Mouse (Mus musculus): ENCODE measurements around the gene 4930451I11Rik.

The 4930451I11Rik gene

DNA sequence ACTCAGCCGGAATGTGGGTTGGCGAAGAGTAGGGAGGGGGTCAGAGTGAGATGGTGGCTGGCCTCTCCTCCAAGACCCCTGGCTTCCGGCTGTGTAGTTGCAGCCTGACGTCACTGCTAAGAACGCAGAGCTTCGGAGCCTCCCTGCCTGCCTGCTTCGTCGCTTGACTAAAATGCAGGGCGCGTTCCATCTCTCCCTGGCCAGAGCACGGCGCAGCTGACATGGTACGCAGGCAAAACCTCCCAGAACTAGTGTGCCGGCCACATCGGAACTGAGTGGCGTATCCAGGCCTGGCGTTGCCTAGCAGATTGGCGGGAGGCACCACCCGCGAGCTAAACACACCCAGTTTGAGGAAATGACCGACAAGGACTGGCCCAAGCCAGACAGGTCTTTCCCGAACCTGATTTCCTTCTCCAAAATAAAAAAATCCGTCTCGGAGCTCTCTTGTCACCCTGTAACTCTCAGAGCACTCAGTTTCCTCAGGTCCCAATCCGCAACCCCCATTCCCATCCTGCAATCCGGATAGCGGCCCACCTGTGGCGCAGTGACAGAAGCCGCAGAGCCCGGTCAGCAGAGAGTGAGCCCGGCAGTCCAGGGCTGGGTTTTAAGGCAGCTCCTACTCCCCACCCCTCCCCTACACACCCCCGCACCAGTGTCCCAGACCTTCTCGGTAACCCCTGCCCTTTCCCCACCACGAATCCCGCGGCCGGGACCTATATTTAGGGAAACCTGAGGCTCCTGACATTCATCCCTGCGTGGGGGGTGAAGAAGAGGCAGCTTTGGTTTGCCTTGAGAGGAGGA lies 31.8 kb downstream of the 4930451I11Rik start:
- DNase-seq (ENCODE audit: low read depth): no peak

DNA sequence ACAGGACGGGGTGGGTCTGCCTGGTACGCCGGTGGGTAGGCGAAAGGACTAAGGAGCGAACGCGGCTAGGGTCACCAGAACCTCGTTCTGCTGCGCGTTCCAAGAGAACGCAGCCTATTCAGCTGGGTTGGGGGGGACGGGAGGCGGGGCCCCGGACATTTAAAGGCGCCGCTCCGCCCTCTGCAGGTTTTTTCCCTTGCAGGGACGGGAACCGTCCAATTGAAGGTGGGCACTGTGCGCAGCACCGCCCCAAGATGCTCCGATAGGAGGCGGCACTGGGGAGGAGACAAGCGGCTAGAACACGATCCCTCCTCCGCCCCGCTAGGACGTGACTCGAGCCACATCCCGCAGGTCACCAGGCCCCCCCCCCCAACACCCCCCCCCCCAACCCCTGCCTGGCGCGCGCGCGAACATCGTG lies 32.4 kb downstream of the 4930451I11Rik start:
- DNase-seq (ENCODE audit: low read depth): peak; percentile 99

DNA sequence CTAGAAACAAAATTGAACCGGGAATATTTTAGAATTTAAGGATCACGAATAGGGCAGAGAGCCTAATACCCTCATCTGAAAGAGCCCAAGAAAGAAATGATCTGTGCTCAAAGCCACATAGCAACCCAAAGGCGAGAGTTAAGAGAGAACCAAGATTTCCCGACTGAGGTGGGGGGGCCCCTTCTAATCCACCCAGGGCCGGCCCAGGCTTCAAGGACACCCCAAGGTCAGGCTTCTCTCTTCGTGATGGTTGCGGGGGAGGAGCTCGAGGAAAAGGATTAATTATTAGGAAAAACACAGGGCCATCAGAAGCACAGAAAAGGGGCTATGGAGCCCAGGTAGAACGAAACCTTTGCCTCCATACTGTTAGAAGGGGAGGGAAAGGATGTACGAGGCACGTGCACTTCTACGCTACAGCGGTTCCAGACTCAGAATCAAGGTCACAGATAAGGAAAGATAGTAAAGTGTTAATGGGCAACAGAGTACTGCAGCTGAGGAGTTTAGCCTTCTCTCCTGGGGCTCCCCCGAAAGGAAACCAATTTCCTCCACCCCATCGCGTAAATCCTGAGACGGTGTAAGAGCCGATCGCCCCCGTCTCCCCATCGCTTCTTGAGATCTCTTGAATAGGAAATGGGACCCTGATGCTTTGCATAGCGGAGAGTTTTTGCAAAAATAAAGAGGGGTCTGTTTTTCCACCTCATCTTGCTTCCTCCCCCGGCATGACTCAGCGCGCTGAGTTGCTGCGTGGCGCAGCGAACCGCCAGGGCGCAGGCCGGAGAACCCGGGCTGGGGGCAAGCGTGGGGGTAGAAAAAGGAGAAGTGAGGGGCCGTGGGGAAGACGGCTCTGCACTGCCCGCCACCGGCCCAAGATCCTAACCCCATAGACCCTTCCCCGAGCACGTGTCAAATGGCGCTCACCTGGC lies 33.1 kb downstream of the 4930451I11Rik start:
- DNase-seq (ENCODE audit: low read depth): no peak

DNA sequence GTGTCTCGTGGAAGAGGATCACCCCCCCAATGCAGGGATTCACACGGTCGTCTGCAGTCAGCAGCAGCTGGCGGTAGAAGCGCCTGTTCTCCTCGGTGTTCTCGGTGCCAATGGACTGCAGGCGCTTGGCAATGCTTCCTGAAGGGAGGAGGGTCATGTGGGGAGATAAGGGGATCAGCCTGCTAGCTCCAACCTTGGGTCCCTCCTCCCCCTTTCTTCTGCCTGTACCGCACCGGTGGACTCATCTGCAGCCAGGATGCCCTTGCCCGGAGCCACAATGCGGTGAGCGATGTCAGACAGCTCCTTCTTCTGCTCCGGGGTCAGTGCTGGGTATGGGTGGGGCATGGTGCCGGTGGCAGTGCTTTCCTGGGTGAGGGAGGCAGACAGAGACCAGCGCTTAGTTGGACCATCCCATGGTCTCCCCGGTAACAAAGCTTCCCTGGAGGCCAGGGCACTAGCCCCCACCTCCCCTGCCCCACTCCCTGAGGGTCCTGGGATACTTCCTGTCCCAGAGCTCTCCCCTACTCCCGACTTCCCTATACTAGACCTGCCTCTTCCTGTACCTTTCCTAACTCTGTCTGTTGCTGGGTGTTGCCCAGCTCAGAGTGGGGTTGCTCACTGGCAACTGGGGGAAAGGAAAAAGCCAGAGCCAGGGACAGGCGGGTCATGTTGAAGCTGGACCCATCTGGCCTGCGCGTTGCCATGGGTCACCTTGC lies 33.9 kb downstream of the 4930451I11Rik start, which contains the start of gene Fam57b:
Fam57b (plus strand) TSS at position 258 of the 716 bp plus-strand sequence.
- DNase-seq (ENCODE audit: low read depth): no peak

DNA sequence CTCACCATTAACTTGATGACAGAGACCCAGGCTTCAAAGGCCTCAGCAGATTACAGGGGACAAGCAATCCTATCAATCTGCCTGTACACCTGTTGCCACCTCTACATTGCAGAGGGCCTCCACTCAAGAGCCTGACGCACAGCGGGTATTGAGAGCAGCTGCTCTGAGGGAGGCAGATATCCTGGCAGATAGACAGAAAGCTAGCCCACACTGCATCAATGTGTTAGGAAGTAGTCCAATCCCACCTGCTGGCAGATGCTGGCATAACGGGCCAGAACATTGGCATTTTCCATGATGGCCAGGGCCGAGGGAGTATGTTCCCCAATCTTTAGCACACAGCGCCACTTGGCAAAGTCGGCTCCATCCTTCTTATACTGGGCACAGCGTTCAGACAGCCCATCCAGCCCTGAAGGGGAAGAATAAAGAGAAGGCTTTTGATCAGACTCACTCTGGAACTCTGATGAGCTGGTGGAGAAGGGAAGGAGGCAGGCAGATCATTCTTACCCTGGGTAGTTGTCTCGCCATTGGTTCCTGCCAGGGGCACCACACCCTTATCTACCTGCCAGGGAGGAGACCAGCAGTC lies 35.0 kb downstream of the 4930451I11Rik start:
- peak; percentile 56 for DNase-seq (ENCODE audit: low read depth)

DNA sequence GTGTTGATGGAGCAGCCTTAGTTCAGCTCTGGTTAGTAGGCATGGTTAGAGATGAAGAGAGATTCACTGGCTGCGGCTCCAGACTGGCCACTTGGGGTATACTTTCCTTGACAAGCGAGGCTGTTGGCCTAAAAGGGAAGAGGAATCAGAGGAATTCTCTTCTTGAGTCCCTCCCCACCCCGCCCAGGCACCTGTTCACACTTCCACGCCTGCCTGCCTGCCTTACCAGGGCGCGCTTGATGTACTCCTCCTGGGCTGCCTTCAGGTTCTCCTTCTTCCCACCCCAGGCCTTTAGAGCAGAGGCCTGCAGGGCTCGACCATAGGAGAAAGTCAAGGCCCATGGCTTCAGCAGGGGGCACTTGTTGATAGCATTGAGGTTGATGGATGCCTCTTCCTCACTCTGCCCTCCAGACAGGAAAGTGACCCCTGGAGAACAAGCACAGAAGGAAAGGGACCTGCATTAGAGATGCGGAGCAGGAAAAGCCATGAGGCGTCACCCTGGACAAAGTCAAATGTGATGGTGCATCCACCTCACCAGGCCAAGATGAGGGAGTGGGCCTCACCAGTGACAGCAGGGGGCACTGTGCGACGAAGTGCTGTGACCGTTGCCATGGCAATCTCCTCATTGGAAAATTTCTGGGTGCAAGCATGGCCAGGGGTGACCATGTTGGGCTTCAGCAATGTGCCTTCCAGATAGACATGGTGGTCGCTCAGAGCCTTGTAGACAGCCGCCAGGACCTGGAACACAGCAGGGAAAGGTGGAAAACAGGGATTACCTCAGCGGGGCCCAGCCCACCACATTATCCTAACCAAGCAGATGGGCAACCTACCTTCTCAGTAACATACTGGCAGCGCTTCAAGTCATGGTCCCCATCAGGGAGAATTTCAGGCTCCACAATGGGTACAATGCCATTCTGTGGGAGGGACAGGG lies 35.8 kb downstream of the 4930451I11Rik start:
- no peak for DNase-seq (ENCODE audit: low read depth)

DNA sequence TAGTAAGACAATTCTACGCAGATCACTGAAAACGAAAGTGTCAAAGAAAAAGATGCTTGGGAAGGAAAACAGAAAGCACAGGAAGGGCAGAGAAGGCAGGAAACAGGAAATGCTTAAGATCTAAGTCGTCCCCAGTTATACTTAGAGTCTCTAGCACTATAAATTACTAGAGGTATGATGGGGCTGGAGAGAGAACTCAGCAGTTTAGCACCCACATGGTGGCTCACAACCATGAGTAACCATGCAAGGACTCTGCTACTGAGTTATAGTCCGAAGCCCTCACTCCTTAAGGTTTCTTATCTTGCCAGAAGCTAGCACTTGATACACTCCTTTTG lies 37.2 kb downstream of the 4930451I11Rik start:
- DNase-seq (ENCODE audit: low read depth): no peak

DNA sequence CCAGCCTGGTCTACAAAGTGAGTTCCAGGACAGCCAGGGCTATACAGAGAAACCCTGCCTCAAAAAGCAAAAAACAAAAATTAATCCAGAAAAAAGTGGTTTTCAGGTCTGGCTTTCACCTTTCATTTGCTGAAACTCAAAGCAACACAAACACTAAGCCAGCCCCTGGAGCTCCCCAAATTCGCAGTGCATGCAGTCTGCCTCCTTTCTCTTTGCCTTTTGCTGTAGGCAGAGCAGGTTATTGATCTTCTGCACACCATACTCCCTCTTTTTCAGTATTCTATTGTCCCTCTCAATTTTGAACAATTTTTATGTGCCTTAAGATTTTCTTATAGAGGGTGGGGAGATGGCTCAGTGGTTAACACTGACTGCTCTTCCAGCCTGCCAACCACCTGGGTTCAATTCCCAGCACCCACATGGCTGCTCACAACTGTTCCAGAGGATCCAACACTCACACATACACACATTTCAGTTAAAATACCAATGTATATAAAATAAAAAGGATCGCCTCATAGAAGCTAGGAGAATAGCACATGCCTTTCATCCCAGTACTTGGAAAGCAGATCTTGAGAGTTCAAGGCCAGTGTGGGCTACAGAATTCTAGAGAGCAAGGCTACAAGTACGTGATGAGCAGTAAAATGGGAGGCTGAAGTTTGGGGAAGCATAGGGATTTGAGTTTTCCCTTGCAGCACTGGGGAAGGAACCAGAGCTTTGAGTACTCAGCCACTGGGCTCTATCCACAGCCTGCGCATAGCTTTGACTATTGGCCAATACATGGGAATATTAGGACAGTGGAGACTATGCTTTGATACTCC lies 37.8 kb downstream of the 4930451I11Rik start:
- no peak for DNase-seq (ENCODE audit: low read depth)

DNA sequence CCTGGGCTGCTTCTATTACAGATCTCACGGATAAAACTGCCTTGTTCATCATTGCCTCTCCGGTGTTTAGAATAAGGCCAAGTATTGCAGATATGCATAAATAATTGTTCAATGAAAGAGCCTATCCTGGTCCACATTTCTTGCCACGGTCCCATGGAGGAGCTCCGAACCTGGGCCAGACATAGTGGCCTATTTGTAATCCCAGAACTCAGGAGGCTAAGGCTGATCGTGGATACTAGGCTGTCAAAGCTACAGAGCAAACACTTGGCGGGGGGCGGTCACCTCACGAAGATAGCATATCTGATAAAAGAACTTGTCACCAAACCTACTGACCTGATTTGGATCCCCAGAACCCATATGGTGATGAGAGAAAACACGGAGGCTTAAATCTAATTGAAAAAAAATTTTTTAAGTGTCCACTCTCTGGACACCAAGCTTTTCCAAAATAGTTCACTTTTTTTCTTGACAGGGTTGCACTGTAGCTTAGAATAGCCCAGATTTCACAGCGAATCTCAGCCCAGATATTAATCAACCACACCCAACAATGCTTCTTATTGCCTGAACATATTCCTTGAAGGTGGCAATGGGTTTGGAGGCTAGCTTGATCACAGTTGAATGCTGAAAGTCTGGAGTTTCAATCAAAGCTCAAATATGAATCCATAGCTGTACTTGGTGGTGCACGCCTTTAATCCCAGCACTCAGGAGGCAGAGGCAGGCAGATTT lies 38.6 kb downstream of the 4930451I11Rik start:
- no peak for DNase-seq (ENCODE audit: low read depth)

DNA sequence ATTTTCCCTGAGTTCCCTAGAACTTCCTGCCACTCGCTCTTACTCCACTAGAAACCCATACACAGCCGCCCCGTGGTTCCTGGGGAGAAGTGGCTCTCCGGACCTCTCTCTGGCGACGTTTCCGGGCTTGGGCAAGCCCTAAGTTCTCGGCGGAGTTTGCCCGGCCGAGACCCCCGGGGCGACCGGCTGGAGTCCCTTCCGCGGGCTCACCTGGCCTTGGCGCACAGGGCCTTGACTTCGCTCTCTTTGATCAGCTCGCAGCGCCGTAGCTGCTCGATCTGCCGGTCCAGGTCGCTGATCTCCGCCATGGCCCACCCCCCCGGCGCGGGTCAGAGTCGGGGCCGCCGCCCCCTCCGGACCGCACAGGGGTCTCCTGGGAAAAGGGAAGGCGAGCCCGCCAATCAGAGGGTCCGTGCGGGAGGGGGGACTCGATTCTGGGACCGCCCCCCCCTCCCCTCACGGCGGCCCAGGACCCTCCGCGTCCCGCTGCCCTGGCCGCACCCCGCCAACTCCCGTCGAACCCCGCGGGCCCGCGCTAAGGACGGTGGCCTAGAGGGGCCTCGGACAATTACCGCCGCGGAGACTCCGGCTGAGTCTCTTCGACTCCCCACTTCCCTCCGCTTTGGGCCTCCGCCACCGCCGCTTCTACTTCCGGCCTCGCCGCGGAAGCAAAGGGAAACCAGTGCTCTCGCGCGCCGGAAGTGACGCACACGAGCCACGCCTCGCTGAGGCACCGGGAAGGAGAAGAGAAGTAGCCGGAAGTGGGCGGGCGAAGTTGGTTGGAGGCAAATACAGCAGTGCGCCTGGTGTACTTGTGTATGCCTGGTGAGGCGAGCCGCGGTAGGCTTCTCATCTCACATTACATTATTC lies 39.4 kb downstream of the 4930451I11Rik start, which contains the start of gene Ppp4c:
Ppp4c (minus strand) TSS at position 646 of the 870 bp plus-strand sequence.
- peak; percentile 99 for DNase-seq (ENCODE audit: low read depth)

DNA sequence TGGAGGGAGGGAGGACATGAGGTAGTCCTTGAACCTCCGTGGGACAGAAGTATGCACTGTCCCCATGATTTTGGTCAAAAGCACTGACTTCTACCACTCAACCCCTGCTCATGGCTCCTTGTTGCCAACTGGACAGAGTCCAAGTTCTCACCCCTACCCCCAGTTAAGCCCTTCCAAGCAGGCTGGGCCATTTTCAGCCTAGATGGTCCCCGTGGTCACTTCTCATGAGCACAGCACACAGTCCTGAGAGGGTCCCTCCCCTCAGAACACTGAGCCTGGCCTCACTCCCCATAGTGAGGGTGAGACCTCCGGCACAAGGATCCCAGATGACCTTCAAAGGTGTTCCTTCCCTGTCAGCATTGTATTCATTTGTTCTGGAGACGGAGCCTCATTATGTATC lies 42.3 kb downstream of the 4930451I11Rik start:
- no peak for DNase-seq (ENCODE audit: low read depth)

DNA sequence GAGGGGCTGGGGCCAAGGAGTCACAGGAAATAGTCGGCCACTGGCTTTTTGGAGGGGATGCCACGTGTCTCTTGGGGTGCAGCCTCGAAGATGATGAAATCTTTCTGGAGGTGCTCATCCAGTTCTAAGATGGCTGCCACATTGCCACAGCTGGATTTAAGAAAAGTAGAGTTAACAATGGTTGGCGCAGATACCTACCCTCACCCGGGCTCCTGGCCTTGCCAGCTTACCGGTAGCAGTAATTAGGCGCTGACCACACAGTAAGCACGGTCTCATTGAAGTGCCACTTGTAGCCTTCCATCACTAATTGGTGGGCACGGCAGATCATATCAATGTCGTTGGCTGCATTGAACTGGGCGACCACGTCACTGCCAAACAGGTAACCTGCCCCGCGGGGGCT lies 45.3 kb downstream of the 4930451I11Rik start:
- DNase-seq (ENCODE audit: low read depth): no peak

DNA sequence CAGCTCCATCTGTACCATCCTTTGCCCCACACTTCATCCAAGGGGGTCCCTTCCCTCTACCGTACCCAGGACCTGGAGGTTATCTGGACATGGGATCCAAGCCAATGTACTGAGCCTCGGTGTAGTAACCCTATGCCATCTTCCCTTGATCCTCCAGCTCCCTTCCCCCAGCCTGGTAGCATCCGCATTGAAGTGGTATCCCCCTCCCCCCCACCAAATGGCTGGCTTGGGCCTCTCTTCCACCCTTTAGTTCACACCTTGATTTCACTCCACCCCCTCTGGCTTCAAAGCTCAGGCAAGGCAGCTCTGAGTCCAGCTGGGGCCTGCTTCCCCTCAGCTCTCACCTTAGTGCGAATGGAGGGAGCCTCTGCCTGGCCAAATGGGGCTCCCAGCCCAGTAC lies 46.4 kb downstream of the 4930451I11Rik start:
- no peak for DNase-seq (ENCODE audit: low read depth)

DNA sequence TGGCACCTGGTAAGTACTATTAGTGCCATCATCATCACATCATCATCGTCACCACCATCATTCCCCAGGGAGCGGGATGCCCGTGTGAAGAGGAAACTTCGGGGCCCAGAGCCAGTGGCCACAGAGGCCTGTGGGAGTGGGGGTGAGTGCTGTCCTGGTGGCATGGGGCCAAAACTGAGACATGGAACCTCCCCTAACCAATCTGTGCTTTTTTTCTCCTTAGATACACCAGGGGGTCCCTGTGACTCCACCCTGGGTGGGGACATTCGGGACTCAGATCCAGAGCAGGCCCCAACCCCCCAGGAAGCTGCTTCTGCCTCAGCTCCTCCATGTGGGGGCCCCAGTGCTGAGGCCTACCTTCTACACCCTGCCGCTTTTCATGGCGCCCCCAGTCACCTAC lies 47.0 kb downstream of the 4930451I11Rik start:
- no peak for DNase-seq (ENCODE audit: low read depth)

DNA sequence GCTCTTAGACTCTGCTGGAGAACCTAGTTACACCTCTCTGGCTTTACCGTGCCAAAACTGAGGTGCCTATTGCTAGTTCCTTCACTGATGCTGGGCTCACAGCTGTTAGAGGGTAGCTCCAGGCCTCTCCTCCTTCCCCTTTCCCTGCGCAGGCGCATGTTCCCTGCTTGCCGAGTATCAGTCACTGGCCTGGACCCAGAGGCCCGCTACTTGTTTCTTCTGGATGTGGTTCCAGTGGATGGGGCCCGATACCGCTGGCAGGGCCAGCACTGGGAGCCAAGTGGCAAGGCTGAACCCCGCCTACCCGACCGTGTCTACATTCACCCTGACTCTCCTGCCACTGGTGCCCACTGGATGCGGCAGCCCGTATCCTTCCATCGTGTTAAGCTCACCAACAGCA lies 48.7 kb downstream of the 4930451I11Rik start:
- DNase-seq (ENCODE audit: low read depth): no peak

DNA sequence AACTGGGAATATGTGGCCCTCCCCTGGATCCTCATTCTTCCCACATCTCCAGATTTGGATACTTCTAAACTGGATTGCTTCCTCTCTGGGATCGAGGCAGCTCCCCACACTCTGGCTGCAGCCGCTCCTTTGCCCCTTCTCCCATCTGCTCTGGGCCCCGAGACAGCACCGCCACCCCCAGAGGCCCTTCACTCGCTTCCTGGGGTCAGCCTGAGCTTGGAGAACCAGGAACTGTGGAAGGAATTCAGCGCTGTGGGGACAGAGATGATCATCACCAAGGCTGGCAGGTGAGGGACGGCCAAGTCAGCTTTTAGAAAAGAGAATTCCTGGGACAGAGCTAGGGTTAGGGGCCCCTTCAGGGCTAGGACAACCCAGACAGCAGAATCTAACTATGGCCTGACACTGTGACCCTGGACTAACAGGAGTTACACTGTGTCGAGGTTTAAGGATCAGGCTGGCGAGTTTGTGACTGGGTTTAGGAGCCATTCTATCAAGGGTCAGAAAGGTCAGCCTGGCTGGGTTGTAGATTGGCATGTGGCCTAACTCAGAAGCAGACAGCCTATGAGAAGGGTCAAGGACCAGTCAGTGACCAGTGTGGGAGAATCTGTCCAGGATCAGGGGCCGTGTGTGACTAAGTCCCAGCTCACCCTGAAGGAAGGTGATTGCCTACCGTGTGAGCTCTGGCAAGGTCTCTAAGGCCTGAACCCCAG lies 49.6 kb downstream of the 4930451I11Rik start:
- DNase-seq (ENCODE audit: low read depth): no peak

DNA sequence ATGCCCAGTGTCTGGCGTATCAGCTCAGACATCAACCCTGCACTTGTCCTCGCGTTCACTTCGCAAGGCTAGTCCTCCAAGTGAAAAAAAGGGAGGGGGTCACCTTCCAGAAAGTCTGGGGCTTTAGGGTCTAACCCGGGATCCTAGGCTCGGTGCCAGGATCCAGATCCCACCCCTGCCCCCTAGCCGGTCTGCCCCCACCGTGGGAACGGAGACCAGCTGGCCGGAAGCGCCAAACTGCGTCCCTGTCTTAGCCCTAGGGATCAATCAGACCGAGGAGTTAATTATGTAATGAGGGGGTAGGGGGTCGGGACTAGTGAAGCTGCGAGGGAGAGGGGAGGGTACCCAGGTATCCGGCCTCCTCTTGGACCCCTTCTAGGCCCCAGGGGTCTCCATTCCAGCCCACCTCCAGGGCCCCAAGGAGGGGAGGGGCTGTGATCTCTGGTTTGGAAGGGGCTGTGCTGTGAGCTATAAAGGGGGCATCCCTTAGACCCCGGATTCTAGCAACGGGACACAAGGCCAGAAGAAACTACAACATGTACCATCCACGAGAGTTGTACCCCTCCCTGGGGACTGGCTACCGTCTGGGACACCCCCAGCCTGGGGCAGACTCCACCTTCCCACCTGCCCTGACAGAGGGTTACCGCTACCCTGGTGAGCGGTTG lies 50.3 kb downstream of the 4930451I11Rik start, which contains the start of gene Tbx6:
Tbx6 (plus strand) TSS at position 513 of the 665 bp plus-strand sequence.
- DNase-seq (ENCODE audit: low read depth): no peak

Measured in 416B (cell line).